Mouse (Mus musculus): ENCODE results near the gene Sp1.

GRCm38 (mm10) chr15:102366733-102367344 lies 39.1 kb upstream of the Sp1 start, which contains the start of gene Sp7:
- TF ChIP-seq CTCF (IDR thresholded peaks at IDR 0.05; ENCODE audit: extremely low read depth, insufficient read length, insufficient replicate concordance, low read depth, low read length) (no peak), POLR2A (IDR thresholded peaks at IDR 0.05; ENCODE audit: low read depth, low read length) (no peak)
